Mouse (Mus musculus) kidney, embryonic 16.5 days (tissue): ENCODE measurements around the gene Tjp1. TPM values are rescaled to one million over a fixed set of nuclear protein-coding genes. Genes with fewer than 3 reads are reported as not detected.

Experiments used
- ATAC-seq: fragments of 200-750 bp; cut with Nextera tagmentation; 2 replicates; pipeline ENCODE4 v1.8.0; 2017; ENCODE audit warnings: moderate TSS enrichment; ENCODE audit not compliant: low FRiP score, low TSS enrichment
- H3K27ac ChIP-seq: fragments of 300-500 bp; sonication (generic); 2 replicates; pipeline ENCODE4 v1.5.1; 2014; ENCODE audit warnings: low read length
- H3K27me3 ChIP-seq: fragments of 300-500 bp; sonication (generic); 2 replicates; pipeline ENCODE4 v1.6.1; 2014; ENCODE audit warnings: low read length, control low read depth, mixed read lengths; ENCODE audit not compliant: insufficient read depth
- H3K36me3 ChIP-seq: fragments of 300-500 bp; sonication (generic); 2 replicates; pipeline ENCODE4 v1.6.1; 2014; ENCODE audit warnings: low read length, control low read depth, mixed read lengths; ENCODE audit not compliant: insufficient read depth
- H3K4me1 ChIP-seq: fragments of 300-500 bp; sonication (generic); 2 replicates; pipeline ENCODE4 v1.6.1; 2014; ENCODE audit warnings: low read length, control low read depth, mixed read lengths; ENCODE audit not compliant: insufficient read depth
- H3K4me2 ChIP-seq: fragments of 300-500 bp; sonication (generic); replicated peaks from 2 replicates; pipeline ENCODE4 v1.6.1; 2014; ENCODE audit warnings: low read depth, low read length
- H3K4me3 ChIP-seq: fragments of 300-500 bp; sonication (generic); 2 replicates; pipeline ENCODE4 v1.5.1; 2014; ENCODE audit warnings: mild to moderate bottlenecking, low read length
- H3K9ac ChIP-seq: fragments of 300-500 bp; sonication (generic); replicated peaks from 2 replicates; pipeline ENCODE4 v1.6.1; 2014; ENCODE audit warnings: low read length
- H3K9me3 ChIP-seq: fragments of 300-500 bp; sonication (generic); 2 replicates; pipeline ENCODE4 v1.6.1; 2016; ENCODE audit warnings: low read length, control low read depth
- WGBS: fragments of 180-500 bp; shearing (Covaris S2); extraction: QIAGEN DNeasy Blood & Tissue Kit; methylation state at CpG from one replicate; pipeline ENCODE4 v1.1.7; 2014; 5-methylcytosine and 5-hydroxymethylcytosine counted together
- polyA plus RNA-seq: library from polyadenylated mRNA; unstranded; fragments of >200 nt; fragmentation: Nextera tagmentation; extraction: Ambion mirVana; gene quantifications from 2 replicates; pipeline ENCODE4 v1.2.1, GENCODE M21; 2015

Gene Tjp1
- polyA plus RNA-seq, 1 experiment from 2014 or later, result 29.1 TPM

DNA sequence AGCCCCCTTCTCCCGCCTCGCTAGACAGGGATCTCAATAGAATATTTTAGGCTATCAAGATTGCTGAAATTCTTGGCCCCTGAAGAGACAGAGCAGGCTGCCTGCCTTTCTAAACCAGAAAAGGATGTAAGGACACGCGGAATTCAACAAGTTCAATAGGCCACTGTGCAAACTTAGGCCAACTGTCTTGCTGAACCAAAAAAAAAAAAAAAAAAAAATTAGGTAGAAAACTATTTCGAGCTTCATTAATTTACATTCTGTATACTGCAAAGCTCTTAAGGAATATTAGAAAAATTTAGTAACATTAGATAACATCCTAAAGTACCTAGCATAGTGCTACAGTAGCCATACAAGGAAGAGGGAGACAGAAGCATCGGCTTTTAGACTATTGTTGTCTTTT lies 155.8 kb downstream of the Tjp1 start:
- WGBS, result 46% methylated on average over 6 of the region's 6 CpGs
- Histone ChIP-seq H3K4me3 (peak overlapping the region; percentile 83), H3K27me3 (no peaks in the 10 kb centered on the region), H3K27ac (peak overlapping the region; percentile 94), H3K36me3 (no peaks in the 10 kb centered on the region), H3K4me2 (peak overlapping the region; percentile 81), H3K9ac (peak overlapping the region; percentile 96), H3K9me3 (no peaks in the 10 kb centered on the region), H3K4me1 (peaks cover 28% of the 10 kb centered on the region)
- no peak for ATAC-seq

DNA sequence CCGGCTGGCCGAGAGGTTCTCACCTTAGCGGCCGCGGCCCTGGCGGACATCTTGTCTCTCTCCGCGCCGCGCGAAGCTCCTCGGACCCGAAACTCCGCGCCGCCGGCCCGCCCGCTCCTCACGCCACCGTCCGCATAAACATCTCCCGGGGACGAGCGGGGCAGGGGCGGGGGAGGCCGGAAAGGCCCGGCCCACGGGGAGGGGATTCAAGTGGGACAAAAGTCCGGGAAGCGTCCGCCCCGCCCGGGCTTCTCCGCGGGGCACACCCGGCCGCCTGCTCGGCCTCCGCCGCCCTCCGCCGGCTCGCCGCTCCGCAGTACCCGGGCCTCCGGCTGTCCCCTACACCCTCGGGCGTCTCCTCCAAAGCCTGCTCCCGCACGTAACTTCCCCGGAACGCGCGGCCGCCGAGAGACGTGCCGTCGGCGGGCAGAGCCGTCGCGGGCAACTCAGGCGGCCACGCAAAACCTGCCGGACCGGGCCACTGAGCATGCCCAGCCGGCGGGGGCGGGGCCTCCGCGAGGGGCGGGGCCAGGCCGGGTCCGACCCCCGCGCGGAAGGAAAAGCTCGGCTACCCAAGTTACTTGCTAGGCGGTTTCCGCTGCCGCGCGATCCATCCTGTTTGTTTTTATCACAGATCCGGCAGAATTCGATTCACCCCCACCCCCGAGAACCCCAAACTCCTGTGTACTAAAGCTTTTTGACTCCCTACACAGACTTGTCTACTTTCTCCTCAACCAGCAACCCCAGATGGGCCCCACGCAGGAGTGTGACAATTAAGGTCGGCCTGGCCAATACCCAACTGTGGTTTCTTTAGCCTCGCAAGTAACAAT lies 156.6 kb downstream of the Tjp1 start:
- ATAC-seq, result peak; percentile 93
- under 1% methylated on average over 67 of the region's 92 CpGs for WGBS
- H3K4me1 ChIP-seq, result peaks cover 34% of the 10 kb centered on the region

DNA sequence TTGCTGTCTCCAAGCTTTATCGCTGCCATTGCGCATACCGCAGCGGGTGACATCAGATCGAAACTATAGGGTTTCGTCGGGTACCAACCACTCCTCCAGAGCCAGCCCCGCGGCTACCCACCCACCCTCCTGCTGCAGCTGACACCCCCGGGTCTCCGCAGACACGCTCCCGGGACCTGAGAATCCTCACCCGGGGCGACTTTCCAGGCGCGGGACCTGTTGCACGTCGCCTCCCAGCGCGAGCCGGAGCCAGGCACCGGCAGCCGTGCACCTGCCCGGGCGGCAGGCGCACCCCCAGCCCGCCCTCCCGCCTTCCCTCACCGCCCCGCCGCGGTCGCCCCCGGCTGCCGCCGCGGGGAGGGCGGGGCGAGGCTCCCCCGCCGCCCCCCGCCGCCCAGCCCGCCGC lies 157.2 kb downstream of the Tjp1 start:
- Histone ChIP-seq H3K4me2 (peak overlapping the region; percentile 81), H3K27ac (peak overlapping the region; percentile 94), H3K9ac (peak overlapping the region; percentile 96), H3K27me3 (no peaks in the 10 kb centered on the region), H3K36me3 (no peaks in the 10 kb centered on the region), H3K9me3 (no peaks in the 10 kb centered on the region), H3K4me3 (peak overlapping the region; percentile 83), H3K4me1 (peaks cover 36% of the 10 kb centered on the region)
- WGBS, result under 1% methylated on average over 39 of the region's 46 CpGs
- peak; percentile 39 for ATAC-seq

More for the DNA sequence above, 156.6 kb downstream of the Tjp1 start:
- Histone ChIP-seq H3K36me3 (no peaks in the 10 kb centered on the region), H3K27ac (peak overlapping the region; percentile 94), H3K9ac (peak overlapping the region; percentile 96), H3K9me3 (no peaks in the 10 kb centered on the region), H3K4me2 (peak overlapping the region; percentile 81), H3K4me3 (peak overlapping the region; percentile 83), H3K27me3 (no peaks in the 10 kb centered on the region)

DNA sequence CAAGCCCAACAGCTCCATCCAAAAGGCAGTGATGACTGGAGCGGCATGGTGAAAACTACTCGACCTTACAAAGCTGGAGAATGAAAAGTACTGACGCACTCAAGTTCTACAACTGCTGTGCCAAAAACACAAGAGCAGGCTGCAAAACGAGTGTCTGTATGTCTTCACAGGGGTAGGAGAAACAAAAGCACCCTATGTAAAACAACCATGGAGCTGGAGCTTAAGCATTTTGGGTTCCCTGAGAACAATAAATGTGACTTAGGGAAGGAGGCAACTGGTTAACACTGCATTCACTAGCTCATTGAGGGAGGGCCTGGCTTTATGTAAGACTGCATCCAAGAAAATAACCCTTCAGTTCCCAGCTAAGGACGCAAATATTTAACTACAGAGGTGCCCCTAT lies 158.5 kb downstream of the Tjp1 start:
- Histone ChIP-seq H3K27ac (peak overlapping the region; percentile 51; the same call in 1 of the 2 replicates), H3K36me3 (no peaks in the 10 kb centered on the region), H3K4me3 (peak overlapping the region; percentile 49), H3K4me2 (peak overlapping the region; percentile 59), H3K9ac (peak overlapping the region; percentile 59), H3K4me1 (peaks cover 36% of the 10 kb centered on the region), H3K9me3 (no peaks in the 10 kb centered on the region), H3K27me3 (no peaks in the 10 kb centered on the region)
- WGBS, result 24% methylated on average over 5 of the region's 5 CpGs
- no peak for ATAC-seq

DNA sequence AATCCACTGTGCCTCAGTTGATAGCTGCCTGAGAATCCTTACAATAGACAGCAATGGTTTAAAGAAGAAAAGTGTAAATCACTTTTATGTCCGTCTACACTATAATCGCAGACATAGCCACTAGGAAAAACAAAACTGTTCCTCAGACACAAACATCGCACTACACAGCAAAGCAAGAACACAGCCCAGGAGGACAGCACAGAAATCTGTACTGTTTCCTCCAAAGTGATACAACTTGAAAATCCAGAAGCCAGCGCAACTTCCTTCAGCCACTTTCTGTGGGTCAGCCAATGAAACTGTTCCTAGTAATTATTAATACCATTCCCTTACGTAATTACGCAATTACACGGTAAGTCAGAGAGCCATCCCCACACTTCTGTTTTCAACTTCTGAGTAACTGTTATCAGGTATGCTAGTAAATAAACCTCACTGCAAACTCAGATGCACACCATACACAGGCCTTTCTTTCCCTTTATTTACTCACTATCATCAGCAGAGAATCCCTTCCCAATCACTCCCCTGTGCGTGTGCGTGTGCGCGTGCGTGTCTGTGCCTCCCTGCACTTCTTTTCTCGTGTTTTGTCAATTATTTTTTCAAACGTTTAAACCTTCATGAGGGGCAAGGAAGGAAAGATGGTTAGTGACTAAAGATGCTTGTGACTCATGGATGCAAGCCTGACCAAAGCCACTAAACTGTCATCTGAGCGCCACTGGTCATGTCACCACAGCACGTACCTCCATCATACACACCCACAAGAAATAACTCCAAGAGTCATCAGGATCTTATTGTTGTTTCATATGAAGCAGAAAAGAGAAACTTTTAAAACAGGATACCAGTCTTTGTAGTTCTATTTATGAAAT lies 160.0 kb downstream of the Tjp1 start:
- H3K4me2 ChIP-seq, result peak overlapping the region; percentile 40
- peak overlapping the region; percentile 24; the same call in 1 of the 2 replicates for H3K27ac ChIP-seq
- no peaks in the 10 kb centered on the region for H3K36me3 ChIP-seq
- 60% methylated on average over 16 of the region's 16 CpGs for WGBS
- H3K4me3 ChIP-seq, result peak overlapping the region; percentile 24
- H3K27me3 ChIP-seq, result no peaks in the 10 kb centered on the region
- H3K9ac ChIP-seq, result peak overlapping the region; percentile 31; the same call in 1 of the 2 replicates
- no peak for ATAC-seq
- H3K4me1 ChIP-seq, result peaks cover 36% of the 10 kb centered on the region
- H3K9me3 ChIP-seq, result no peaks in the 10 kb centered on the region

DNA sequence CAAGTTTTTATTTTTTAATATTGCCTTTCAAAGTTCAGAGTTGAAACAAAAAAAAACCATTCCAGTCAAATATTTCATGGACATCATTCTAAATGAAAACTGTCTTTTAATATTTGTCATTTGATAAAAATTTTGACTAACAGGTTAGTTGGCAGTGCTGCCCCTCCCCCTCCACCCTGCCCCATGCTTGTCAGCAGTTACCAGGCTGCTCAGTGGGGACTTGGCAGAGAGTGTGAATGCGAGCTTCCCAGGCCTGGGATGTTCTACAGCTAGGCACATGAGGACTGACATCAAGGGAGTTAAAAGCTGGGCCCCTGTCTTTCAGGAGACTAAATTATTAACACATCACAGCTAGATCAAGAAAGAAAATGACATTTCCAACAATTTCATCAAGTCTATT lies 161.4 kb downstream of the Tjp1 start:
- Histone ChIP-seq H3K9ac (no peak overlapping the region), H3K9me3 (no peaks in the 10 kb centered on the region), H3K27me3 (no peaks in the 10 kb centered on the region), H3K4me3 (no peak overlapping the region), H3K4me2 (0 out of 2 replicates have a peak overlapping the region, but pooled peaks have one; percentile 15), H3K4me1 (peaks cover 35% of the 10 kb centered on the region), H3K36me3 (no peaks in the 10 kb centered on the region), H3K27ac (no peak overlapping the region)
- no peak for ATAC-seq
- 6% methylated on average over 1 of the region's 1 CpGs for WGBS

DNA sequence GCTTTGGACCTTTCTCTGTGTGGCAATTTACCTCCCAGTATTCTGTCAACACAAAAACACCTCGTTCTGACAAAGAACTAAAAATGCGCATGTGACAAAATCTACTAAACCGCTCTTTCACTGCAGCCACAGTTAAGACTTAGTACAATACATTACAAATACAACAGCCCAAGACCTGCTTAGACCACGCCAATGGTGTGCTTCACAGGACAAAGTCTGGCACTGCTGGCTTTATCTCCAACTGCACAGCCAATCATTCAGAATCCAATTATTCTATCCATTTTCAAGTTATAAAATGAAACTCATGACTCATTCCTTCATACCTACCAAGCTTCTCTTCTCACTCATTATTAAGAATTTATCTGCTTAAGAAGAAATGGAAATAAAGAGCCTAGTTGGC lies 162.0 kb downstream of the Tjp1 start:
- Histone ChIP-seq H3K9ac (no peak overlapping the region), H3K27me3 (no peaks in the 10 kb centered on the region), H3K4me1 (peaks cover 35% of the 10 kb centered on the region), H3K4me2 (no peak overlapping the region), H3K4me3 (no peak overlapping the region), H3K27ac (no peak overlapping the region), H3K36me3 (no peaks in the 10 kb centered on the region), H3K9me3 (no peaks in the 10 kb centered on the region)
- WGBS, result 84% methylated on average over 4 of the region's 4 CpGs
- ATAC-seq, result no peak

DNA sequence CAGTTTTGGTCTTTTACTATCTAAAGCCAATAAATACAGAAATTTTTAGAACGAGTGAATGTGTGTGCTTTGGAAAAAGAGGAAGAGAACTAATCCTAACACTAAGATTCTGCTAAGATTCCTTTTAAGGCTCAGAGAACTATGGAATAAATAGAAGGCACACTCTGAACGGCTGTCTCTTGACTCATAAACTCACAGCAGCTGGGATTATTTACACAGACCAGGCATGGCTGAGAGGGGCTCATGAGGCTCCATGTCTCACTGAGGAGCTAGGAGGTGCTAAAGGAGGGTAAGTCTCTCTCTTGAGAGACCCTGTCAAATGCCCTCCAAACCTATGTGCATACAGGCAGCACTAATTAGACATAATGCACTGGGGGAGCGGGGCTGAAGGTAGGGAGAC lies 167.3 kb downstream of the Tjp1 start:
- H3K27ac ChIP-seq, result no peak overlapping the region
- 0 out of 2 replicates have a peak overlapping the region, but pooled peaks have one; percentile 24 for H3K9ac ChIP-seq
- 0 out of 2 replicates have a peak, but pooled peaks have one; percentile 63 for ATAC-seq
- H3K4me1 ChIP-seq, result peaks cover 35% of the 10 kb centered on the region
- H3K36me3 ChIP-seq, result no peaks in the 10 kb centered on the region
- no peak overlapping the region for H3K4me3 ChIP-seq
- no peaks in the 10 kb centered on the region for H3K27me3 ChIP-seq
- WGBS, result 44% methylated on average over 3 of the region's 3 CpGs
- 0 out of 2 replicates have a peak overlapping the region, but pooled peaks have one; percentile 2 for H3K4me2 ChIP-seq
- H3K9me3 ChIP-seq, result no peaks in the 10 kb centered on the region

DNA sequence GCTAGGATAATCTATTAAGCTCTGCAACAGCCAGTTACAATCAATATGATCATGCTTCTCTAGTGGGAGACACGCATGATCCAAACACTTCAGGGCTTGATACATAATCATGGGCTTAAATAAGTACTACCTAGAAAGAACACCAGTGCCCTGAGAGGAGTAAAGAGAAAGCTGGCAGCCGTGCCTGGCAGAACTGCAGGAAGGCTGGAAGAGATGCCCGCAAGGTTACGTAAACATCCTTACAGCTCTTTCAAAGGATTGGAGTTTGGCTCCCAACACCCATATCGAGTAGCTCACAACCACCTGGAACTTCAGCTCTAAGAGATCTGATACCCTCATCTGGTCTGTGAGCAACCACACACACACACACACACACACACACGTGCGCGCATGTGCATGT lies 167.8 kb downstream of the Tjp1 start:
- 56% methylated on average over 8 of the region's 8 CpGs for WGBS
- H3K4me2 ChIP-seq, result no peak overlapping the region
- ATAC-seq, result no peak
- no peaks in the 10 kb centered on the region for H3K27me3 ChIP-seq
- no peak overlapping the region for H3K4me3 ChIP-seq
- no peak overlapping the region for H3K27ac ChIP-seq
- peaks cover 35% of the 10 kb centered on the region for H3K4me1 ChIP-seq
- H3K9ac ChIP-seq, result no peak overlapping the region
- H3K9me3 ChIP-seq, result no peaks in the 10 kb centered on the region
- H3K36me3 ChIP-seq, result no peaks in the 10 kb centered on the region
